Mouse (Mus musculus): ENCODE data around the gene Celsr2. TPM values are rescaled to one million over a fixed set of nuclear protein-coding genes. Genes with fewer than 3 reads are reported as not detected.
A peak's percentile ranks its signal among the peaks of the same experiment; 100 is the strongest.

Gene Celsr2
- total RNA-seq, 1 experiment from 2014 or later, result 1.6 TPM

DNA sequence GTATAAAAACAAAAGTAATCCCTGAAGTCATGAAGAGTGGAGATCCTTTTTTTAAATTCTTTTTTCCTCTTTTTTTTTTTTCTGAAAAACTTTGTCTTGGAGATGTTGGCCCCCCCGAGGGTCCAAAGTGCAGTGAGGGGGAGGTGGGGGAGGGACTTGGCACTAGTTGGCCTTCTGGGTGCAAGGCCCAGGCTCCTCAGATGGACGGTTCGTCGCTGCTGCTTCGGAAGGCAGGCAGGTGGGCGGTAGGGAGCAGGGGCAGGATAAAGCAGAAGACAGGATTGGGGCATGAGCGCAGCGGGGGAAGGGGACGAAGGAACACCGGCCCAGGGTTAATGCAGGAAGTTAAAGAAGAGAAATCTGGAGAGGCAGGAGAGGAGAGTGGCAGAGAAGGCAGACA is 23.1 kb downstream of the Celsr2 start:
- ATAC-seq (replicated peaks in 1 of 2; ENCODE audit: insufficient read depth in 1 of 2, low FRiP score in 2 of 2, low TSS enrichment in 1 of 2, low read depth in 1 of 2, poor library complexity in 2 of 2, severe bottlenecking in 2 of 2), result no peak

DNA sequence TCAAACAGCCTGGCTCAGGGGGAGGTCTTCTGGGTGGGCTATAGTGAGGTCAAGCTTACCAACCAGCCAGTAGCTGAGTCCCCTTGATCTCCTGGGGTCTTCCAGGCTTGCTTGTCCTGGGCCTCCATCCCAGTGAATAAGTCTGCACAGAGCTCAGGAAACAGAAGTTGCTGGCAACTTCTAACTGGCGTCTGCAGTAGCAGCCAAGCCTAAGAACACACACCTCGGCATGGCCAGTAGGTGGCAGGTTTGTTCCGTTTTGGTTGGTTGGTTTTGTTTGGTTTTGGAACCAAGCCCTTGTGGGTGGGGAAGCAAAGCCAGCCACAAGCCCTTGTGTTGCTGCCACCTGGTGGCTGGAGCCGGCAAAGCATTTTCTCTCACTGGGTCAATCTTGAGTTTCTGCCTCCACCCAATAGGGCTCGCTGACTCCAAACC is 26.2 kb downstream of the Celsr2 start:
- ATAC-seq (replicated peaks in 1 of 2; ENCODE audit: insufficient read depth in 1 of 2, low FRiP score in 2 of 2, low TSS enrichment in 1 of 2, low read depth in 1 of 2, poor library complexity in 2 of 2, severe bottlenecking in 2 of 2), result peak; percentile 95 to 98

DNA sequence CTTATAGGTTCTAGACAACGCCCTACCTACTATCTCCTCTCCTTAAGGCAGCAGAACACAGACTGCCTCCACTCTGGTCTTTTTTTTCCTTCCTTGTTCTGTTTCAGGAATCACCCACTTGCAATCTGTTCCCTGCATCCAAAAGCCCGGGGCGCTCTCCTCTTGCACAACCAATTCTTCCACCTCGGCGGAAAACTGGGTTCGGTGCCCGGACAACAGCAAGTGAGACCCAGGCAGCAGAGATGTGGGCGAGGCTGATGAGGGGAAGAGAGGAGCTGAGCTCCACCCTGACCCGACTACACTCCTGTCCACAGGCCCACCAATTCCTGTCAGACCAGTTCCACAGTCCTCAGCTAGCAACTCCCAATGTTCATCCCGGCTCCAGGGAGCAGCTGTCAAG is 29.2 kb downstream of the Celsr2 start:
- ATAC-seq (replicated peaks in 1 of 2; ENCODE audit: insufficient read depth in 1 of 2, low FRiP score in 2 of 2, low TSS enrichment in 1 of 2, low read depth in 1 of 2, poor library complexity in 2 of 2, severe bottlenecking in 2 of 2), result no peak

DNA sequence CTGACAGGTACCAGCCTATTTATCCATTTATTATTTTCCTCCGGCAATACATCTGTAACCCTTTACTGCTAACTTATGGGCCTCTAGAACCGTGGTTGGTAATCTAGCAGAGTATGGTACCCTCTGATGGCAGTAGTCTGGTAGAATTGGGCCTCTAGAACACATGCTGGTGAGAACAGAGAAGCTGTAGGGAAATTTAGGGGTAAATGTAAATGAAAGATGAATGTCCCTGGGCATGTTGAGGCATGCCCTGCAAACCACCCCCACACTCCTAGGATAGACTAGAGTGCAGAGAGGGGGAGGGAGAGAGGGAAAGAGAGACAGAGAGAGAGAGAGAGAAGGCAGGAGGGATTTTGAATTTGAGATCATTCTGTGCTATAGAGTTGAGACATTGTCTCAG is 30.9 kb downstream of the Celsr2 start:
- ATAC-seq (replicated peaks in 1 of 2; ENCODE audit: insufficient read depth in 1 of 2, low FRiP score in 2 of 2, low TSS enrichment in 1 of 2, low read depth in 1 of 2, poor library complexity in 2 of 2, severe bottlenecking in 2 of 2), result no peak

DNA sequence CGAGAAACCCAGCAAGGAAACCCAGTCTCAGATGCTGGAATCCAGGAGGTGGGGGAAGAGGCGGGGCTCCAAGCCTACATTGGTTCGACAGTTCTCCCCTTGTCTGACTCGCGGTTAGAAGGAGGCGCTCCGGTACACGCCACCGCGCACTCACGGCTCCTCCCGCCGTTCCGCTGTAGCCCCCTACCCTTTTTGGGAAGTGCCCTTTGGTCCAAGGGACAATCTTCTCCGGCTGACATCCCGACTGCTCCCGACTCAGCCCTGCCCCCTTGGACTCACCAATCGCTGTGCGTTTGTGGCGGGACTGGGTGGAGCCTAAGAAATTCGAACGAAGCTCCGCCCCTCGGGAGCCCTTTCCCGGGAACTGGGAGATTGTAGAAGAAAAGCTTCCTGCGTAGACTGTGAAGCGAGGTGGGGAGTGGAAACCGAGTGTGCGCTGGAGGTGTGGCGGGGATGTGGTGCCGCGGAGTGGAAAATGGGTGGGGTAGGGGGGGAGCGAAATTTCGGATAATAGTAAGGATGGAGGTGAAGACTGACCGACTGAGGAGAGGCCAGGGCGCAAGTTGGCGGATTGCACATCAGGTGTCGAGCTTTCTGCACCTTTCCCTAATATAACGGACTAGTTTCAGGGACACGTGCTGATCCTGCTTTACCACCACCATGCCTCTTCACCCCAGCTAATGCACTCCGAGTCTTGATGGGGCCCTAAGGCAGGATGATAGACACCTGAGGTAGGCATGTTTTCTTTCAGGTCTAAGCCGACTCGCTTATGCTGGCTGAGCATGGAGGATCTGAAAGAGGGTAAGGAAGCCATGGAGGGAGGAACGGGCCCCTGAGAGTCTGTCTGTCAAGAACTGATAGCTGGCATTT is 31.6 kb downstream of the Celsr2 start, which contains the start of gene Psrc1:
TSS of gene Psrc1 (plus strand) at position 355 of the 870 bp plus-strand sequence.
- ATAC-seq (replicated peaks in 1 of 2; ENCODE audit: insufficient read depth in 1 of 2, low FRiP score in 2 of 2, low TSS enrichment in 1 of 2, low read depth in 1 of 2, poor library complexity in 2 of 2, severe bottlenecking in 2 of 2), result peak; percentile 70 to 77

DNA sequence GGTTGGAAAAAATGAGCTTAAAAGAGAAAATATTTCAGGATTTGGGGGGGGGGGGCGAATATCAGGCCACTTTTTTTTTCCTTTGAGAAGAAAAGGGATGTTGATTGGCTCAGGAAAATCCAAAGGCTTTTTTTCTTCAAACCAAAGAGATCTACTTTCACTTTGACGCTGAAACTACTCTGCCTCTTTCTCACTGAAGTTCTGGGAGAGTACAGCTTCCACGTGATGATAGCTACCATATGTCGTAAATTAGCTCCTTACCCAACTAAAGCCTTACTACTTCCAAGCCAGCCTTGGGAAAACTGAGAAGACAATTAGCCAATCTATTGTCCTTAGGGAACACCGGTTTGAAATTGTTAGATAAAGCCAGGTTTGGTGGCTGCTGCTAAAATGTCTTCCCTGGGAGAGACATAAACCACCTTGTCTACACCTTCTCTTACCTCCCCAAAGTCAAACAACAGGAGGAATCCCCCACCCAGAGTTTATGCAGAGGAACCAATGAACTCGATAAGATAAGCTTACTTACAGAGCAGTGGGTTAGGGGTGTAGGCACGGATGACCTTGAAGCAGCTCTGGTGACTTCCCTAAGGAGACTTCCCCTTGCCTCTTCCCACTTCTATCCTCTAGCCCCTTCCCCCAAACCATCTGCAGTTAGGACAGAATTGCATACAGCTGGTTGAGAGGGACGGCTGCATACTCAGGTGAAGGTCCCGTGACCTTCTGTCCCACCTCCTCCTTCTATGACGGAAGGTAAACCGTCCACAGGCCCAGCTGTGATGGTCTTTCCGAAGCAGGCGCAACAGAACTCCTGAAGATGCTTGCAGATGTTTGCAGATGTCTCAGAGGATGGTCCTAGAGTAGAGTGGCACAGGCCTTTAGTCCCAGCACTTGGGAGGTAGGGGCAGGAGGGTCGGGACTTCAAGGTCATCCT is 33.1 kb downstream of the Celsr2 start:
- ATAC-seq (replicated peaks in 1 of 2; ENCODE audit: insufficient read depth in 1 of 2, low FRiP score in 2 of 2, low TSS enrichment in 1 of 2, low read depth in 1 of 2, poor library complexity in 2 of 2, severe bottlenecking in 2 of 2), result no peak

DNA sequence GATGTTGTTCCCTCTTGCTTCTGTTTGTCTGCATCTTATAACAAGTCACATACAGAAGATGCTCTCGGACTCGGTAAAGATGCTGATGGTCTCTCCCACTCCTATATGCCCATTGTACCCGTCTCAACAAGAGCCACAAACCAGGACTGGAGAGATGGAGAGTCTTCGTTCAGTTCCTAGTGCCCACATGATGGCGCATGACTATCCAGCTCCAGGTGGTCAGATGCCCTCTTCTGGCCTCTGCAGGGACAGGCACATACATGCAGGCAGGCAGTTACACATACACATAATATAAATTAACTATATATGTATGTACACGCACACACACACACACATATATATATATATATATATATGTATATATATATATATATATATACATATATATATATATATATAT is 34.7 kb downstream of the Celsr2 start:
- no peak for ATAC-seq (replicated peaks in 1 of 2; ENCODE audit: insufficient read depth in 1 of 2, low FRiP score in 2 of 2, low TSS enrichment in 1 of 2, low read depth in 1 of 2, poor library complexity in 2 of 2, severe bottlenecking in 2 of 2)

DNA sequence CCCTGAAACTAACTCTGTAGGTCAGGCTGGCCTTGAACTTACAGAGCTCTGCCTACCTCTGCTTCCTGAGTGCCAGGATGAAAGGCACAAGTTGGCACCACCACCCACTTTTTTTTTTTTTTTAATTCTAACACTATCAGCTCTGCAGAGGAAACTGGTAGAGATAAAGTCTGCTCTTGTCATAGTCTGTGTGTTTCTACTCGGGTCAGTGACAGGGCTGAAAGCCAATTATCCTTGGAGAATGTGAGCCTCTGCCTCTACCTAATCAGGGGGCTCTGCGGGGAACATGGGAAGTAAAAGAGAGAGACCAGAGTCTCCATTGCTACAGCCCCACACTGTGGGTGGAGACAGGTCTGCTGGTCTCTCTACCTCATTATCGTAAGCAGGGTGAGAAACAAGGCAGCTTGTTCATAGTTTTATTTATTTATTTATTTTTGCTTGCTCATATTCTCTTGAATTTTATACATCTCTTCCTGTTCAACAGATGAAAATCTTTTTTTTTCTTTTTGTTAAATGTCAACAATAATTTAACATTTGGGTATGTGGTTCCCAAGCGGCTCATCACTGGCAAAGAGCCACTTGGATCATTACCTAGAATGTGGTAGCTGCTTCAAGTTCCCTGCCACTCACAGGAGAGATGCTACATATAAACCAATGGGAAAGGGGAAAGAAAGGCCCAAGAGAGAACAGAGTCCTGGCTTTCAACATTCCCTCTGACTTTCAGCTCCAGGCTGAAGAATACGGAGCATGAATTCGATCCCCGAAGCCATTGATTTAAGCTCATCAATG is 36.3 kb downstream of the Celsr2 start:
- ATAC-seq (replicated peaks in 1 of 2; ENCODE audit: insufficient read depth in 1 of 2, low FRiP score in 2 of 2, low TSS enrichment in 1 of 2, low read depth in 1 of 2, poor library complexity in 2 of 2, severe bottlenecking in 2 of 2), result no peak

DNA sequence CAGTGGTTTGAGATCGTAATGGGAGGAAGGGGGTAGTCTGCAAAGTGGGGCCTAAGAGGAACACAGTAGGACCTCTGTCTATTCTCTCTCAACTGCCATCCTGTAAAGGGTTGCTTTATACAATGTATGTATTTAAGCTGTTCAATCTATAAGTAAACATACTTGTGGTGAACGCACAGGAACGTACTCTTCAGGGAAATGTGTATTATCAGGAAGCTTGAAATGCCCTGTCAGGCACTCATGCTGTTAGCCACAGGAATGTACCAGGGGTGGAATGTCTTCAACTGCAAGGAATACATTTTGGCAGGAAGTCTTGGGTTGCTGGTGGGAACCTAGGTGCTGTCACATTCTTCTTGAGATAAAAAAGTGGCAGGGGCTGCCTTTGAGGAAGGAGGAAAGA is 42.7 kb downstream of the Celsr2 start:
- ATAC-seq (replicated peaks in 1 of 2; ENCODE audit: insufficient read depth in 1 of 2, low FRiP score in 2 of 2, low TSS enrichment in 1 of 2, low read depth in 1 of 2, poor library complexity in 2 of 2, severe bottlenecking in 2 of 2), result no peak

DNA sequence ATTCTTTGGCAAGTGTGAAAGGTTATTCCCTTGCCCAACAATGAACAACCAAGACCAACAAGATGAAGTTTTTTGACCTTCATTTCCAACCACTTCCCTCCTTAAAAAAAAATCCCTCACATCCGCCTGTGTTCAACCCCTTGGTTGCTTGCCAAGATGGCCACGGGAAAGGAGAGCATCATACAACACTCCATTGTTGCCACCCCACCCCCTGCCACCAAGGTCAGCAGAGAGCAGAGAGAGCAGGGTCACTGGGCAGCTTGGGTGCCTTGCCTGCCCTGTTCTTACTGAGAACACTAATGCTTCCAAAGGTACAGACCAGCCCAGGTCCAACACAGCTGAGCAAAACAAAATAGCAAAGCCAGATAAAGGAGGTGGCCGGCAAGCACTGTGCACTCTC is 43.1 kb downstream of the Celsr2 start:
- no peak for ATAC-seq (replicated peaks in 1 of 2; ENCODE audit: insufficient read depth in 1 of 2, low FRiP score in 2 of 2, low TSS enrichment in 1 of 2, low read depth in 1 of 2, poor library complexity in 2 of 2, severe bottlenecking in 2 of 2)

DNA sequence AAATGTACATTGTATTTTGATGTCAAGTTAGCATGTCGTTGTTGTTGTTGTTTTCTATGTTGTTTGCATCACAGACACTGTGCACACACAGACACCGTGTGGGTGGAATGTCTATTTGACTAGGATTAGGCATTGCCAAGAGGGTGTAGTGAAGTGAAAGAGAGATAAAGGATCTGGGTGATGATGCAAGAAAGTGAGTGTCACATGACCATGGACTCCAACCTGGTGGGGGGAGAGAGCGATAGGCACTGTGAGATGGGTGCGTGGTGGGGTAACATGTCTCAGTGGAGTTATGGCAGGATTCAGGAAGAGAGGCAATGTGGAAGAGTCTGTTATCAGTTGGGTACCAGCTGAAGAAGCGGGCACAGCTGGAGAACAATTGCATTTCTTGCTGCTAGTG is 46.6 kb downstream of the Celsr2 start:
- no peak for ATAC-seq (replicated peaks in 1 of 2; ENCODE audit: insufficient read depth in 1 of 2, low FRiP score in 2 of 2, low TSS enrichment in 1 of 2, low read depth in 1 of 2, poor library complexity in 2 of 2, severe bottlenecking in 2 of 2)

DNA sequence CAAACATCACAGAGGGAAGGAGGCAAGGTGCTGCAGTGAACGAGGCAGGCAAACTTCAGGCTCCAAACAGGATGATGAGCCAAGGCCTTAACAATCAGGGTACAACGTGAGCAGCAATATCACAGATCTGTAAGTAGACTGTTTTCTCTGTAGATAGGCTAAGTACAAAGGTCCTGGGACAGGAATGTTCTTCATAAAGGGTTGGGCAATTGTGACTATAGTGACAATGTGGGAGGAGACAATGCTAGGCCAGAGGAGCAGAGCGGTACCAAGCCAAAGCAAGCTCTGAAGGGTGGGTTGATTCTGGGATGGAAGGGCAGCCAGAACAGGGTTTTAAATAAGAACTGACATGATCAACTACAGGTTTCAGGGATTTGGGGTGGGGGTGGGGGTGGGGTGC is 47.5 kb downstream of the Celsr2 start:
- no peak for ATAC-seq (replicated peaks in 1 of 2; ENCODE audit: insufficient read depth in 1 of 2, low FRiP score in 2 of 2, low TSS enrichment in 1 of 2, low read depth in 1 of 2, poor library complexity in 2 of 2, severe bottlenecking in 2 of 2)

DNA sequence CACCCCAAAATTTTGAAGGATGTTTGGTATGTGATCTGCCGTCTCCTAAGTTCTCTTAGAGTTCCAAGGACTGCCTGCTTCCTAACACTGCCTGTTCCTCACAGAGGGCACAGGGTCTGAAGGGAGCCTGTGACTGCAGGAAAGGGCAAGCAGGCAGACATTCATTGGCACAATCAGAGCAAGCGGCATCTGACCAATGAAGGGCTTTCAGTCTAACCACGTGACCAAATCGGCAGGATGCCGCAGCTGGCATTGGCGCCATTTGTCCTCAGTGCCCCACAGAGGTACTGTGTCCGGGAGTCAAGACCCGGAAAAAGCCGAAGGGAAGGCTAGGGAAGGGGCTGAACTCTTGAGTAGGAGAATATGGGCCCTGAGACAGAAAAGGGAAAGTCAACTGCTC is 48.2 kb downstream of the Celsr2 start:
- ATAC-seq (replicated peaks in 1 of 2; ENCODE audit: insufficient read depth in 1 of 2, low FRiP score in 2 of 2, low TSS enrichment in 1 of 2, low read depth in 1 of 2, poor library complexity in 2 of 2, severe bottlenecking in 2 of 2), result no peak

DNA sequence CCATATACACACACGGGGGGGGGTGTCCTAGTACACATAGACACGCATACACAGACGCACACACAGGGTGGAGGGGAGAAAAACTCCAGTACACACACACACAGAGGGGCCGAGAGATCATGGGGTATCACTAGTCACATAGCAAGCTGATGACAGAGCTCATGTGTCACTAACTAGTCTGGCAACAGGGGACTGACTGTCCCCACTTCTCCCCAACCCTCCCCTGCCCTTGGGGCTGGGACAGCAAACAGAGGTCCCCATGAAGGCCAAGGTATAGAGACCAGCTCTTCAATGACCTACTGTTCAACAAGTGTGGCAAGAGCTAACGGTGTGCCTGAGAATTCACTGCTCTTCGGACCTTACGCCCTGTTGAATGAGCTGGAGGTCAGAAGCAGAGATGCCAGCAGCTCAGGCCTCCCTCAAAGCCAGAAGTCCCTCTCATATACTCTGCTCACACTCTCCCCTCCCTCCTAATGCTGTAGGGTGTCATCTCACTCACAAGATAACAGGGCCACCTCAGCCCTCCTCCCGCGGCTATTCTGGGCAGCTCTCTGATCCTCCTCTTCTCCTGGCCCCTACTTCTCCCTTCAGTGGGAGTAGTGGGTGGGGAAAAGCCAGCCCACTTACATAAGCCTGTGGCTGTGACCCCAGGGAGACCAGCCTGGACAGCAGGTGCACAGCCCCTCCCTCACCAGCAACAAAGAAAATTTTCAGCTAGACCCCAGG is 50.9 kb downstream of the Celsr2 start, which contains the start of gene Mybphl:
TSS of gene Mybphl (plus strand) at position 642 of the 726 bp plus-strand sequence.
- no peak for ATAC-seq (replicated peaks in 1 of 2; ENCODE audit: insufficient read depth in 1 of 2, low FRiP score in 2 of 2, low TSS enrichment in 1 of 2, low read depth in 1 of 2, poor library complexity in 2 of 2, severe bottlenecking in 2 of 2)

DNA sequence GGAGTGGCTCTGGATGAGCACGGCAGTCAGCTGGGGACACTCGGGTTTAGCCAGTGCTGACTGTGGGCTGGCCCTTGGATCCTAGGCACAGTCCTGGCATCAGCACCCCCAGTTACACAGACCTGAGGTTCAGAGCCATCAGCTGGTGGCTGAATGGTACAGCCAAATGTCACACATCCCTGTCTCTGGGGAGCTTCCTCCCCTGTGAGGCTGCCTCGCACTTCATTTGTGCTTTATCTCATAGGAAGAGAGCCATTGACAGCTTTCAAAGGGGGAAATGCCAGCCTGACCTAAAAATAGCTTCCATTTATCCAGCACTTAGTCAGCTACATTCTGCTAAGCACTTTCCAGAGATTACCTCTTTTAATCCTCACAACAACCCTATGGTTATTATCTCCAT is 51.7 kb downstream of the Celsr2 start:
- ATAC-seq (replicated peaks in 1 of 2; ENCODE audit: insufficient read depth in 1 of 2, low FRiP score in 2 of 2, low TSS enrichment in 1 of 2, low read depth in 1 of 2, poor library complexity in 2 of 2, severe bottlenecking in 2 of 2), result no peak

DNA sequence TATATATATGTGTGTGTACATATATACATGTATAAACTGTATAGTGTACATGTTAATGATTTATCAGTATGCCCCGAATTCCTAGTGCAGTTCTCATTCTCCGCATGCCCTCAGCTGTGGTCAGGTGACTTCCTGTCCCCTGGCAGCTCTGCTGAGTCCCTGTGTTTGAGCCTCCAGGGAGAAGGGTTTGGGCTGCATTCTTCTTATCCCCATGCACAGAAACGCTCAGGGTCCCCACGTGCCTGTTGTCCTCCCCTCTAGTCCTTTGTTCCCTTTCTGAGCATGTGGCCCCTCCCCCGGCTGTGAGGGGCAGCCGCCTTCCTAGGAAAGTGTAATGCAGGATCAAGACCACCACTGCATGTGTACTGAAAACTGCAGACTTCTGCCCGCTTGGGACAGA is 54.5 kb downstream of the Celsr2 start:
- ATAC-seq (replicated peaks in 1 of 2; ENCODE audit: insufficient read depth in 1 of 2, low FRiP score in 2 of 2, low TSS enrichment in 1 of 2, low read depth in 1 of 2, poor library complexity in 2 of 2, severe bottlenecking in 2 of 2), result peak in 1 of 2 experiments; percentile 25; a peak in 2 of 4 replicates

DNA sequence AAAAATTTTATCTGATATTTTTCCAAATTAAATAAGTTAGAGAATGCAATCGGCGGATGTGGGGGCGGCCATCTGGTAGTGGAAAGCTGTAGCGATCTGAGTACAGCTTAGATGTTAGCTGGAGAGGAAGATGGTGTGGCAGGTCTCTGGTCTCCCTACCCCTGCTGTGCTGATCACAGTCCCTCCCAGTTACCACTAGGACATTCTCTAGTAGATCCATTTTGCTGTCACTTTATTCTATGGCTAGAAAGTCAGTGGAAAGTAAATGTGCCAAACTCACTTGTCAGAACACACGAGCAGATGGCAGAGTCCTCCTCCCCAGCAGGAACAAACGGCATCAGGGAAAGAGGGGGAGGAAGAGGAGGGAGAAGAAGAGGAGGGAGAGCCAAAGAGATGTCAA is 56.9 kb downstream of the Celsr2 start:
- ATAC-seq (replicated peaks in 1 of 2; ENCODE audit: insufficient read depth in 1 of 2, low FRiP score in 2 of 2, low TSS enrichment in 1 of 2, low read depth in 1 of 2, poor library complexity in 2 of 2, severe bottlenecking in 2 of 2), result no peak

Data from hematopoietic stem cell, adult 5-6 weeks (primary cell).